Mouse (Mus musculus): ENCODE measurements around the gene Zc3h10.

GRCm38 (mm10) chr10:128591436-128591835, 43.9 kb upstream of the Zc3h10 start:
- TF ChIP-seq CTCF (IDR thresholded peaks at IDR 0.05; ENCODE audit: low read depth) (no peak), EP300 (IDR thresholded peaks at IDR 0.05; ENCODE audit: low read depth) (no peak)
